Mouse (Mus musculus) forebrain, embryonic 10.5 days (tissue): ENCODE results near the gene 5430419D17Rik. TPM values are rescaled to one million over a fixed set of nuclear protein-coding genes. Genes with fewer than 3 reads are reported as not detected.

Experiments used
- DNase-seq: peaks from one replicate; pipeline ENCODE4 v3.0.0-alpha.2; 2017; ENCODE audit warnings: low spot score; ENCODE audit errors: extremely low spot score
- H3K27ac ChIP-seq: fragments of 300-500 bp; sonication (generic); 2 replicates; pipeline ENCODE4 v1.5.1; 2016; ENCODE audit warnings: mild to moderate bottlenecking
- H3K27me3 ChIP-seq: fragments of 300-500 bp; sonication (generic); 2 replicates; pipeline ENCODE4 v1.6.1; 2016; ENCODE audit warnings: mild to moderate bottlenecking; ENCODE audit not compliant: poor library complexity, severe bottlenecking
- H3K36me3 ChIP-seq: fragments of 300-500 bp; sonication (generic); replicated peaks from 2 replicates; pipeline ENCODE4 v1.6.1; 2016; ENCODE audit warnings: mild to moderate bottlenecking, moderate library complexity
- H3K4me1 ChIP-seq: fragments of 300-500 bp; sonication (generic); 2 replicates; pipeline ENCODE4 v1.6.1; 2016
- H3K4me3 ChIP-seq: fragments of 300-500 bp; sonication (generic); 2 replicates; pipeline ENCODE4 v1.5.1; 2016; ENCODE audit warnings: mild to moderate bottlenecking, moderate library complexity
- H3K9me3 ChIP-seq: fragments of 300-500 bp; sonication (generic); 2 replicates; pipeline ENCODE4 v1.6.1; 2016; ENCODE audit warnings: mild to moderate bottlenecking, moderate library complexity
- WGBS: fragments of 180-500 bp; shearing (Covaris S2); methylation state at CpG from one replicate; pipeline ENCODE4 v1.1.7; 2016; 5-methylcytosine and 5-hydroxymethylcytosine counted together
- polyA plus RNA-seq: library from polyadenylated mRNA; unstranded; fragments of >200 nt; fragmentation: Nextera tagmentation; extraction: Ambion mirVana; gene quantifications from 2 replicates; pipeline ENCODE4 v1.2.1, GENCODE M21; 2016

The 5430419D17Rik gene
- polyA plus RNA-seq, 1 experiment from 2014 or later = not detected

DNA sequence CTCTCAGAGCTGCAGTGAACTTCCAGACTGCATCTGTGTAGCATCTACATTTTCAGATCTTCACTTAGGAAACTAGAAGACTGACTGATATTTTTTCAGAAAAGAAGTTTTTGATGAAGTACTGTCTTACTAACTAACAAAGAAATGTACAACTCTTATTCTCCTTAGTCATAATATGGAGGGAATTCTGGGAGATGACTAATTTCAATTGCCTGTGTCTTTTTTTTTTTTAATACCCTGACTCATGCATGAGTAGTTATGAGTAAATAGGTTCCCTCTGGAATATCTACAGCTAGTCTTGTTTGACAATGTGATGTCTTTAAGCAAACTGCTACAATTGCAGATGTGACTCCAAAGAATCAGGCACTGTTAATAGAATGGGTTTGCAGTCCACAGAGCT is 61.9 kb downstream of the 5430419D17Rik start:
- H3K4me1 ChIP-seq = 0 out of 2 replicates have a peak, but pooled peaks cover 5% of the 10 kb centered on the region
- H3K4me3 ChIP-seq = no peak overlapping the region
- no peak for DNase-seq
- no peaks in the 10 kb centered on the region for H3K9me3 ChIP-seq
- H3K36me3 ChIP-seq = no peaks in the 10 kb centered on the region
- H3K27ac ChIP-seq = no peak overlapping the region
- H3K27me3 ChIP-seq = no peaks in the 10 kb centered on the region

DNA sequence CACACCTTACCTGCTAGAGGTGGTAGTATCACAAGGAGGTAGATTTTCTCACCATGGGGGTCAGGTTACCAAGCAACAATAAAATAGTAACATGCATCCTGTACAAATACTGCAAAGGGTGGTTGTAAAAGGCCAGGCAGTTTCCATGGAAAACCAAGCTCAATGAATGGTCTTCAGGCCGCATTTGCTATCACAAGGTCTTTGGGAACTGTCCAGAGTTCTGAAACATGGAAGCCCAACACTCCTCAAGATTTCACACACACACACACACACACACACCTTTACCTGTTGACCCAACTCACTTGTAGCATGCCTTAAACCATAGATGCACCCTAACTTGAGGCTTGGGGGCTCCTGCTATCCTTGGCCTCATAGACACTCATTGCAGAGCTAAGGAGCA is 70.8 kb downstream of the 5430419D17Rik start:
- no peaks in the 10 kb centered on the region for H3K36me3 ChIP-seq
- no peak for DNase-seq
- no peaks in the 10 kb centered on the region for H3K27me3 ChIP-seq
- no peaks in the 10 kb centered on the region for H3K4me1 ChIP-seq
- H3K4me3 ChIP-seq = no peak overlapping the region
- H3K27ac ChIP-seq = no peak overlapping the region
- no peaks in the 10 kb centered on the region for H3K9me3 ChIP-seq
- WGBS = 24% methylated on average over 1 of the region's 1 CpGs

DNA sequence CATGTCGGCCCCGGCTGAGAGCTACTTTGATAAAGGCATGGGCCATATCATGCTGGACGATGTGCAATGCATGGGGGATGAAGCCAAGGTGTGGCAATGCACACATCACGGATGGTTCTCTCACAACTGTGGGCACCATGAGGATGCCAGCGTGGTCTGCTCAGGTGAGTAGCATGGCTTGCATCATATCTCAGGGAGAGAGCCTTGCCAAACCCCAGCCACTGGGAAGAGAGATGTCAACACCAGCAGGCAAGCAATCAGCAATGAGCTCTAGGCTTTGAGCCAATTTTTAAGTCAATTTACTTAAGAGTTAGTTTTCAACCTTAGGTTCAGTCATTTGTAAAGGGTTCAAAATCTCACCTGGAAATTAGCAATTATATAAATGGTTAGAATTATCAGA is 82.6 kb downstream of the 5430419D17Rik start:
- no peak for DNase-seq
- no peaks in the 10 kb centered on the region for H3K9me3 ChIP-seq
- no peak overlapping the region for H3K27ac ChIP-seq
- no peak overlapping the region for H3K4me3 ChIP-seq
- WGBS = 93% methylated on average over 5 of the region's 5 CpGs
- H3K4me1 ChIP-seq = 0 out of 2 replicates have a peak, but pooled peaks cover 3% of the 10 kb centered on the region
- H3K27me3 ChIP-seq = no peaks in the 10 kb centered on the region
- H3K36me3 ChIP-seq = no peaks in the 10 kb centered on the region

DNA sequence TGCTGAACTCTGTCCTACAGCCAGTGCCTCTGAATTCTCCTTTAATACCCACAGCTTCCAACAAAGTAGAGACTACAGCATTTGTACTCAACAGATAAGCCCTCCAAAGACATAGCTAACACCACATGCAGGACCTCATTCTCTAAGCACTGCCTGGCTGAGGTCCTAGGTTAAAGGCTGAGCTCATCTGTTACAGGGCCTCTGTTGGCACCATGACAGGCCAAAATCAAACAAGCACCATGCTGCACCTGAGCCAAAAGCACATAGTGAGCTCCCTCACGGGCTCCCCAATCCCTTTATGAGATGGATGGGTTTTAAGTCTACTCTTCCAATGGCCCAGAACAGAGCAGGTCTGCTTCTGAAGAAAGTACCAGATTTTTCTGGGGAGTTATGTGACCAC is 83.1 kb downstream of the 5430419D17Rik start:
- H3K36me3 ChIP-seq = no peaks in the 10 kb centered on the region
- no peak for DNase-seq
- 87% methylated on average over 1 of the region's 1 CpGs for WGBS
- 0 out of 2 replicates have a peak, but pooled peaks cover 3% of the 10 kb centered on the region for H3K4me1 ChIP-seq
- H3K4me3 ChIP-seq = no peak overlapping the region
- no peaks in the 10 kb centered on the region for H3K27me3 ChIP-seq
- H3K9me3 ChIP-seq = no peaks in the 10 kb centered on the region
- no peak overlapping the region for H3K27ac ChIP-seq

DNA sequence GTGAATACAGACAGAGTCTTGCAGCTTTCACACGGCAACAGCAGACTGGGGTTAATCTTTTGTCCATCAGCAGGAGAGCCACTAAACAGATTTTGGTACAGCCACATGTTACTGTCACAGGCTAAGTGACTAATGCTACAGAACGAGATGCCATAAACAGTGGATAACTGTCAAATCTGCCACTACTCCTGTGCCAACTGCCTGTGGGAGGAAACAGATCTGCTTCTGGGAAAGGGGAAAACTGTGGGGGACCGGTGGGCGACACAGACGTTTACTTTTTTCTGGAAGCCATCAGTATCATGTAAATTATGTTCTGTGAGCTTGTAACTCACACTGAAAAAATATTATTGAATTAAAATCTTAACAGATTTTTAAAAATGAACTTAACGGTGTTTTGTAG is 86.7 kb downstream of the 5430419D17Rik start:
- Histone ChIP-seq H3K9me3 (no peaks in the 10 kb centered on the region), H3K4me1 (no peaks in the 10 kb centered on the region), H3K27me3 (no peaks in the 10 kb centered on the region), H3K36me3 (no peaks in the 10 kb centered on the region), H3K27ac (no peak overlapping the region), H3K4me3 (no peak overlapping the region)
- WGBS = 84% methylated on average over 6 of the region's 6 CpGs
- DNase-seq = no peak

DNA sequence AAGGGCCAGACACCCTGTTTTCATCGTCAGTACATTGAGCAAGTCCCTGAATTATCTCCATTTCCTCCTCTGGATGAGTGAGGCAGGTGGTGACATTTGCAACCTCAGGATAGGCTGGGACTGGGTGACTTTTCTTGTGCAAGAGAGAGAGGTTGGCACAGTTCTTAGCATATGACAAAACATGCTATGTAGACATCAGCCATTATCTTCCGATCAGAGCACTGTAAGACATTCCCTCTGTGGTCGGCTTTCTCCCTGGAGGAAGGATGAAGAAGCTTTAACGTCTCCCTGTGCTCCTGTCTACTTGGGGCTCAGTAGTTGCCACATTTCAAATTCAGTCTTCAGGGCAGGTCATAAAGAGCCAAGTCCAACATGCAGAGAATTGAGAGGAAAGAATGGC is 90.0 kb downstream of the 5430419D17Rik start:
- Histone ChIP-seq H3K27ac (no peak overlapping the region), H3K27me3 (no peaks in the 10 kb centered on the region), H3K4me1 (no peaks in the 10 kb centered on the region), H3K9me3 (no peaks in the 10 kb centered on the region), H3K4me3 (no peak overlapping the region), H3K36me3 (no peaks in the 10 kb centered on the region)
- no peak for DNase-seq
- 89% methylated on average over 4 of the region's 4 CpGs for WGBS

DNA sequence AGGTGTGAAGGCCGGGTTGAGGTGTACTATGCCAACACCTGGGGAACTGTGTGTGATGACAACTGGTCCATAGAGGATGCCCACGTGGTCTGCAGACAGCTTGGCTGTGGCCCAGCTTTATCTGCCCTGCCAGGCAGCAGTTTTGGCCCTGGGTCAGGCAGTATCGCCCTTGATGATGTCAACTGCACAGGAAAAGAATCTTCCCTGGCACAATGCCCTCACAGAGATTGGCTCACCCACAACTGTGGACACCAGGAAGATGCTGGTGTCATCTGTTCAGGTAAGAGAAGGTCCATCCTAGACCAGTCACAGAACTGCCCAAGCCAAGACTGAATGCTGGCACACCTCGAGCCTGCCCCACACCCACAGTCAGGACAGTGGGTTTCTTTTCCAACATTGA is 91.6 kb downstream of the 5430419D17Rik start:
- H3K27ac ChIP-seq = no peak overlapping the region
- H3K27me3 ChIP-seq = no peaks in the 10 kb centered on the region
- 73% methylated on average over 4 of the region's 4 CpGs for WGBS
- no peak for DNase-seq
- no peaks in the 10 kb centered on the region for H3K36me3 ChIP-seq
- H3K4me3 ChIP-seq = no peak overlapping the region
- H3K4me1 ChIP-seq = no peaks in the 10 kb centered on the region
- no peaks in the 10 kb centered on the region for H3K9me3 ChIP-seq

DNA sequence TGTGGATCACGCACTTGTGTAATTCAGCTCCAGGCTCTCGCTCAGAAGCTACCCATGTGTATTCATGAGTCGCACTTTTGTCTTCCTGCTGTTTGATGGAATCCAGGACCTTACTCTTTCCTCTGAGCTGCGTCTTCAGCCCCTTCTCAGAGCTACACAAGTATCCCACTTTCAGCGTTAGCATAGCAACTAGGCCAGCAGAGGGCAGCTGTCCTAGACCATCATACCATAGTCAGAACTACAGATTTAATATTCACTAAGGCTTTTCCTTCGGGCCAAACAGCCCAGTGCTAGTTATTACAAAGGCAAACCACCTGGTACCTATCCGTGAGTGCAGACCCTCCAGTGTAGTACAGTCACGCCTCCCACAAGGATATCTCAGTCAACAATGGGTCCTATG is 122.9 kb downstream of the 5430419D17Rik start:
- Histone ChIP-seq H3K27ac (no peak overlapping the region), H3K36me3 (no peaks in the 10 kb centered on the region), H3K4me3 (no peak overlapping the region), H3K4me1 (no peaks in the 10 kb centered on the region), H3K9me3 (no peaks in the 10 kb centered on the region), H3K27me3 (no peaks in the 10 kb centered on the region)
- DNase-seq = no peak
- WGBS = 81% methylated on average over 8 of the region's 8 CpGs

DNA sequence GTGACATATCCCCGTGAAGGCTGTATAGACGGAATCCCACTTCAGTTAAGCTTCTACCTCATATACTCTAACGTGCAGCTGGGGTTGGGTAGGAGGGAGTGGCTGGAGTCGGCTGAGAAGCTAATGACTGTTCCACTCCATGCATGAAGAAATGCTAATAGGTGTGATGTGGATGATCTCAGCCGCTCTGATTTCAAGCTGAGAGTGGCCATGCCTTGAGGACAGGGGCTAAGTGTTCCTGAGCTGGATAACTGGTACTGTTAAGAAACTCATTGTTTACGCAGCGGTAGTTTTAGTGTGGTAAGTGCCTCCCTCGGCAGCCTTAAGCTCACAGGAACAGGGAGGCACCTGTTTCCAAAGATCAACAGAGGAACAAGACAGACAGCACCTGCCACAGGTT is 129.1 kb downstream of the 5430419D17Rik start:
- H3K27ac ChIP-seq = no peak overlapping the region
- no peaks in the 10 kb centered on the region for H3K36me3 ChIP-seq
- no peak overlapping the region for H3K4me3 ChIP-seq
- 85% methylated on average over 8 of the region's 8 CpGs for WGBS
- H3K9me3 ChIP-seq = no peaks in the 10 kb centered on the region
- no peak for DNase-seq
- no peaks in the 10 kb centered on the region for H3K4me1 ChIP-seq
- H3K27me3 ChIP-seq = no peaks in the 10 kb centered on the region

DNA sequence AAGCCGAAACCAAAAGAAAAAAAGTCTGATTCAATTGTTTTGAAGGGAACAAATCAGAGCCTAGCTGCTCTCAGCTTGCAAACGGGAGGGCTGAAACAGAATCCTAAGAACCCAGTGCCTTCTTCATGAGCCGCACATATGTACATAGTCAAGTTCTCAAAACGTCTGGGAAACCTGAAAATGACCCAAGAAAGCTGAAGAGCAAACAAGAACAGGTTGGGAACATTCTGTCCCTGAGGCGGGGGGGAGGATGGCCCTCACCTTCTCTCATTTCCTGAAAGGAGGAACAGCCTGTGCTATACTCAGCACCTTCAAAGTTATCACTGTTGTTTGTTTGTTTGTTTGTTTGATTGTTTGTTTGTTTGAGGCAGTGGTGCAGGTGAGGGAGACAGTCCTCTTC is 132.5 kb downstream of the 5430419D17Rik start:
- DNase-seq = no peak
- Histone ChIP-seq H3K27ac (no peak overlapping the region), H3K9me3 (no peaks in the 10 kb centered on the region), H3K4me1 (no peaks in the 10 kb centered on the region), H3K4me3 (no peak overlapping the region), H3K27me3 (no peaks in the 10 kb centered on the region), H3K36me3 (no peaks in the 10 kb centered on the region)
- WGBS = 79% methylated on average over 5 of the region's 5 CpGs

DNA sequence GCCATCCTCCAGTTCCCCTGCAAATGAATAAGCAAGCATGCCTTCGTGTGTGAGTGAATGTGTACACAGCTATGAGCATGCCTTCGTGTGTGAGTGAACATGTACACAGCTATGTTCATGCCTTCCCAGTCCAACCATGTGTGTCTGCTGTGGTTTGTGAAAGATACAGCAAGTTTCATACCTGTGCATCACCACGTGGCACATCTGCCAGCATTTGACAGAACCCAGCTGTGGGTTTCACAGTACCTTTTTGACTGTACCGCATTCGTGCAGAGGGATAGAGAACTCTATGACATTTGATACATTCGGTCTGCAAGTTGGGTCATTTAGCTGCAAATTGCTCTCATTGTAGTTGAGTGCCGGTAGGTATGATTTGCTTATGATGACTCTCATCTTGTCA is 140.3 kb downstream of the 5430419D17Rik start:
- Histone ChIP-seq H3K9me3 (no peaks in the 10 kb centered on the region), H3K36me3 (no peaks in the 10 kb centered on the region), H3K27me3 (no peaks in the 10 kb centered on the region), H3K27ac (no peak overlapping the region), H3K4me3 (no peak overlapping the region), H3K4me1 (no peaks in the 10 kb centered on the region)
- no peak for DNase-seq
- 89% methylated on average over 7 of the region's 7 CpGs for WGBS

DNA sequence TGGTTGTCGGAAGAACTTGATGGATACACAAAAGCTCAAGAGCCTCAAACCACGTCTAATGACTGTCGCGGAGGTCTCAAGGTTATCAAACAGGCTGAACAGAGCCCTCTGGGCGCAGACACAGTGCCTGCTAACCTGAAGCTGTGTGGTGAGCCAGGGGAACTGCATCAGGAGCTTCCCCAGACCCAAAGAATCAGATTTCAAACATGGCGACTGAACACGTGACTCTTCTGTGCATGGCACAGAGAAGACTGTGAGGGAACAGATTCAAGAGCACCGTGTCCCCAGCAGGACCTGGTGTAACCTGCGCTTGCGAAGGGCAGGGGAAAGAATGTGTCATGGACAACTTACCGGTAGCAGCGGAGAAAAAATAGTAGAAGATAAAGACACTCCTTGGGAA is 143.4 kb downstream of the 5430419D17Rik start:
- 74% methylated on average over 12 of the region's 12 CpGs for WGBS

DNA sequence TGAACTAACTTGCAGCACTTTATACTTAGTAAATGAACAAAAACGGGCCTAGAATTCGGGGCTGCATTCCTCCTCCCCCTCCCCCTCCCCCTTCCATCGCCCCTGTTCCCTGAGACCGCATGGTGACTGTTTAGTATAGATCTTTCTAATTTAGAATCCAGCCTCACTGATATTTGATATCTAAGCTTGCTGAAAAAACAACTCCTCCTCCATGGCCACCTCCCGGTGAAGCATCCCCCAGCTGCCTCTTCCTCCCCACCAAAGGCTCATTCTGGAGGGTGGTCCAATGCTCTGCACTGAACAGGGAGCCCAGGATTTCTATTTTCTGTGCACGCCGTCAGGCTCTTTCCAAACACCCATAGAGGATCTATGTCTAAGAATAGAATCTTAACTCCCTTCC is 144.1 kb downstream of the 5430419D17Rik start:
- no peaks in the 10 kb centered on the region for H3K27me3 ChIP-seq
- H3K36me3 ChIP-seq = no peaks in the 10 kb centered on the region
- whole genome bisulfite sequencing = 86% methylated on average over 5 of the region's 7 CpGs

More for the DNA sequence above, 143.4 kb downstream of the 5430419D17Rik start:
- no peaks in the 10 kb centered on the region for H3K4me1 ChIP-seq
- no peaks in the 10 kb centered on the region for H3K9me3 ChIP-seq
- H3K4me3 ChIP-seq = no peak overlapping the region
- no peaks in the 10 kb centered on the region for H3K36me3 ChIP-seq
- no peak overlapping the region for H3K27ac ChIP-seq
- H3K27me3 ChIP-seq = no peaks in the 10 kb centered on the region
- DNase-seq = no peak

DNA sequence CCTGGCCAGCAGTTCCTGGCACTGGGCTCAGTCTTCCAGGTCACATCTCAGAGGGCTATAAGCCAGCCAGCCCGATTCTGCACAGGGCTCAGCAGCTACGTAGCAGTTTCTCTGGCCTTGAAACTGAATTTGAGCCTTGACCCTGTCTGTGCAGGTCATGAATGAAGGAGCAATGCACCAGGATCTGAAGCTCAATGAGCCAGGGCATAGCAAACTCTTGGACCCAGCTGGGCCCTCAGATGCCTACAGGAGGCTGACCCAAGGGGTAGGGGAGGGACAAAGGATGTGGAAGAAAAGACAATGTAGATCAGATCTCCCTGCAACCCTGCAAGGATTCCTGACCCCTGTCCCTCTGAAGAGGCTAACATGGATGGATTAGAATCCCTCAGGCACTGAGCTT is 148.0 kb downstream of the 5430419D17Rik start, which contains the start of gene Cuzd1:
Gene Cuzd1 (minus strand): TSS at position 101 of the 400 bp plus-strand sequence.
- no peak for DNase-seq
- H3K27me3 ChIP-seq = no peaks in the 10 kb centered on the region
- H3K36me3 ChIP-seq = no peaks in the 10 kb centered on the region
- no peaks in the 10 kb centered on the region for H3K4me1 ChIP-seq
- H3K9me3 ChIP-seq = no peaks in the 10 kb centered on the region
- H3K4me3 ChIP-seq = no peak within 1 kb of the TSS
- no peak within 1 kb of the TSS for H3K27ac ChIP-seq
- 86% methylated on average over 2 of the region's 2 CpGs for WGBS

More for the DNA sequence above, 144.1 kb downstream of the 5430419D17Rik start:
- Histone ChIP-seq H3K27ac (no peak overlapping the region), H3K4me3 (no peak overlapping the region), H3K9me3 (no peaks in the 10 kb centered on the region), H3K4me1 (no peaks in the 10 kb centered on the region)
- DNase-seq = no peak
